Mouse (Mus musculus): ENCODE measurements around the gene Fbxo46.
A peak's percentile ranks its signal among the peaks of the same experiment; 100 is the strongest.
"Not testable (repeated sequence)": the region's sequence is repeated elsewhere in the genome, so short reads cannot be mapped to it uniquely, and the experiment has no call there.

The Fbxo46 gene

DNA sequence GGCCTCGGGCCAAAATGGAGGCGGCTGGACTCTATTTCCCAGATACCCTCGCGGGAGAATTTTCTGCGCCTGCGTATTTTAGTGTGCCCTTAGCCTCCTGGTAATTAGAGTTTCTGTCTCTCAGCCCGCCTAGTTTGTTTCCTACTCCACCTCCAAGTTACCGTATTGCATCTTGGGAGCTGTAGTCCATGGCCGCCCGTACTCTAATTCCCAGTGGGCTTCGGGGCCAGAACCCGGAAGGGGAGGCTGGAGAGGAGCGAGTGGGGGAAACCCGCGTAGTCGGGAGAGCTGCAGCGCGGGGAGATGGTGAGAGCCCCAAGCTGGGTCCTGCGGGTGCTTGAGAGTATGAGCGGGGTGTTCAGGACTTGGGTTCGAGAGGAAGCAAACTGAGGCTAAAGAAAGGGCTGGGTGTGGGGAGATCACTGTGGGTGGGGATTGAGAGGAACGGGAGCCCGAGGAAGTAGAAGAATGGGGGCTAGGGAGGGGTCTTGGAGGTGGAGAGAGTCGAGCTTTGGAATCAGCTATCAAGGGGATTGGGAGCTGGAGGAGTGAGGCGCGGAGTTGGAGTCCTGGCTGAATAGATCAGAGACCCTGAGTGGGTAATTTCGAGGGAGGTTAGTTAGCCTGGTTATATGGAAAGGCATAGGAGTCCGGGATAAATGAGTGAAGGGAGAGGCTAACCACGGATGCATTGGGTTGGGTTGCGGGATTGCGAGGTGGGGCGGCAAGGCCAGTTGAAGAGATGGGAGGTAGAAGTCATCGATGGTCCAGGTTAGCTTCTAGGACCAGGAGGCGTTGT, at the start of gene Fbxo46:
Fbxo46 (plus strand) TSS at position 229 of the 799 bp plus-strand sequence.
- peak; percentile 99 for DNase-seq (ENCODE audit: low spot score)

GRCm38 (mm10) chr7:19071024-19071423, 48.6 kb upstream of the Fbxo46 start:
- not testable (repeated sequence) for DNase-seq (ENCODE audit: low spot score)

DNA sequence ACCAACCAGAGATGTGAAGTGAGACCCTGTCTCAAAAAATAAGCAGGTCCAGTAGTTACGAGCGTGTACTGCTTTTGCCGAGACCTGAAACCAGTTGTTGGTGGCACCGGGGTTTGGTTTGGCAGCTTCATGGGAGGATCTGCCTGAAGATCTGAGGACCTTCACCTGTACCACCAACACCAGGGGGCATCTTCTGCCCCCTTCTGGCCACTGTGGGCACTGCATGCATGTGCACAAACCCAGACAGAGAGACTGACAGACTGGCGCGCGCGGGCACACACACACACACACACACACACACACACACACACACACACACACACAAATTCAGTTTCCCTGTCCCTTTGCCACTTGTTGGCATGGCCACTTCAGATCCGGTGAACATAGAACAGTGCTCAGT, 46.2 kb upstream of the Fbxo46 start:
- no peak for DNase-seq (ENCODE audit: low spot score)

DNA sequence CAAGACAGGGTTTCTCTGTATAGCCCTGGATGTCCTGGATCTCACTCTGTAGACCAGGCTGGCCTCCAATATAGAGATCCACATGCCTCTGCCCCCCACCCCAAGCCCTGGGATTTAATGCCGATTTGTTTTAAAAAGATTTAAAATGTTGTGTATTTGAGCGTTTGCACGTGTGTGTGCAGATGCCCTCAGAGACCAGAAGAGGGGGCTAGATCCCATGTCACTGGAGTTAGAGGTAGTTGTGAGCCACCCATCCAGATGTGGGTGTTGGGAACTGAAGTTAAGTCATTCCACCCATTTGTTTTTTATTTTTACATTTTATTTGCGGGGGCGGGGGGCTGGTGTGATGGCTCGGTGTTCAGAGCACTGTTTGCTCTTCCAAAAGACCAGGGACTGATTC, 45.2 kb upstream of the Fbxo46 start:
- DNase-seq (ENCODE audit: low spot score), result no peak

GRCm38 (mm10) chr7:19075231-19075630, 44.4 kb upstream of the Fbxo46 start:
- DNase-seq (ENCODE audit: low spot score), result no peak

DNA sequence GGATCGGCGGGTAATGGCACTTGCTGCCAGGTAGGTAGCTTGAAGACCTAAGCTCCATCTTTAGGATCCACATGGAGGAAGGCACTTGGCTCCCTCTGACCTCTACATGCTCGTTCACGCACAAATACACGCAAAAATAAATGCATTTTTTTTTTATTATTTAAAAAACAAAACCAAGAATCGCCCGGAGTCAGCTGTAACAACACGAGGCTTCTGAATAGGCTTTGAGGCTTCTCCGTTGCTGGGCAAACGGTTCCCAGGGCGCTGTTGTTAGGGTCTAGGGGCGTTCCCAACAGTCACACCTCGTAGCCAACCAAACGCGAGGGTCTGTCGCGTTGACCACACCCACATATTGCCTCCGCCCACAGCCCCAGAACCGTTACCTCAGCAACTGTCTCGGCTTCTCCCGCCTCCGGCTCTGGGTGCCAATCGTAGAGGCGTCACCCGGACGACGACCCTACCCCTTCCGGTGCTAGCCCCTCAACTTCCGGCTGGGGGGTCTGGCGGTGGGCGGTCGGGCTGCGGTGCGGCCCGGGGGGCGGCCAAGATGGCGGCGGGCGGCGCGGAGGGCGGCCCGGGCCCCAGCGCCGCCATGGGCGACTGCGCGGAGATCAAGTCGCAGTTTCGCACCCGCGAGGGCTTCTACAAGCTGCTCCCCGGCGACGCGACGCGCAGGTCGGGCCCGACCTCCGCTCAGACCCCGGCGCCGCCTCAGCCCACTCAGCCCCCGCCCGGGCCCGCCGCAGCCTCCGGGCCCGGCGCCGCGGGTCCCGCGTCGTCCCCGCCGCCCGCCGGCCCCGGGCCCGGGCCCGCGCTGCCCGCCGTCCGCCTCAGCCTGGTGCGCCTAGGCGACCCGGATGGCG, 43.7 kb upstream of the Fbxo46 start, which contains the start of gene Dmwd:
Dmwd (plus strand) TSS at position 505 of the 863 bp plus-strand sequence.
- DNase-seq (ENCODE audit: low spot score), result peak; percentile 99

GRCm38 (mm10) chr7:19076586-19076991, 43.1 kb upstream of the Fbxo46 start:
- DNase-seq (ENCODE audit: low spot score), result peak; percentile 34

- no peak for DNase-seq (ENCODE audit: low spot score)
These were observed 41.9 kb upstream of the Fbxo46 start for GRCm38 (mm10) chr7:19077761-19078160.

GRCm38 (mm10) chr7:19078732-19079131, 40.9 kb upstream of the Fbxo46 start:
- DNase-seq (ENCODE audit: low spot score), result no peak

GRCm38 (mm10) chr7:19080451-19080950, 39.2 kb upstream of the Fbxo46 start:
- DNase-seq (ENCODE audit: low spot score), result no peak

DNA sequence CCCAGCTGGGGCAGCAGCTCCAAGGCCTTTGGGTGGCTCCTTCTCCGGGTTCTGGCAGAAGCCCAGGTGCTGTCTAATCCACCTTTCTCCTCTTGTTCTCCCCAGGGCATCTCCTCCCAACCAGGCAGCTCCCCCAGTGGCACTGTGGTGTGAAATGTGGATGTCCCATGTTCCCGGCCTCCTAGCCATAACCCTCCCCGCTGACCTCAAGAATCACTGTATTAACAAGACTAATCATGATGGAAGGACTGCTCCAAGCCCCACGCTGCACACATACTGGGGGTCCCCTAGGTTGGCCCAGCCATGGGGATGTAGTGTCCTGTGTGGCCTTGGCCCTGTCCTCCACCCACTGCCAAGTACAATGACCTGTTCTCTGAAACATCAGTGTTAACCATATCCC, 37.5 kb upstream of the Fbxo46 start:
- DNase-seq (ENCODE audit: low spot score), result no peak

DNA sequence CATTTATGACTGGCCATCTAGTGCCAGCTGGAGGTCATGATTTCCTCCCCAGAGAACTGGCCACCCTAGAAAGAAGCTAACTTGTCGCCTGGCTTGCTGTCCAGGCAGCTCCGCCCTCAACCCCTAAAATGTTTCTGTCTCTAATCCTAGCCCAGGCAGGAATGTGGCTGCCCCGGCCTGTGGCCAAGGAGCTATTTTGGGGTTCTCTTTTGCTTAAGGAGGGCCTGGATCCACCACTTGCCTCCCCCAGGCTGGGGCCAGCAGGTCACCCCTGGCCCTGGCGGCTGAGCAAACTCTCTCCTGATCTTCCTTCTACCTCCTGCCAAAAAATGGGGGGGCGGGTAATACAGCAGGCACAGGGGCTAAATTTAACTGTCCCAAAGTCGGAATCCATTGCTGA, 36.6 kb upstream of the Fbxo46 start:
- no peak for DNase-seq (ENCODE audit: low spot score)

- DNase-seq (ENCODE audit: low spot score), result no peak
These were observed 36.0 kb upstream of the Fbxo46 start, which contains the start of gene Dmpk for GRCm38 (mm10) chr7:19083701-19084100. Gene Dmpk (plus strand): TSS chr7:19083849.

- no peak for DNase-seq (ENCODE audit: low spot score)
These were observed 35.3 kb upstream of the Fbxo46 start for GRCm38 (mm10) chr7:19084277-19084771.

GRCm38 (mm10) chr7:19084921-19085473, 34.7 kb upstream of the Fbxo46 start:
- DNase-seq (ENCODE audit: low spot score), result no peak

GRCm38 (mm10) chr7:19085495-19085894, 34.2 kb upstream of the Fbxo46 start:
- DNase-seq (ENCODE audit: low spot score), result no peak

DNA sequence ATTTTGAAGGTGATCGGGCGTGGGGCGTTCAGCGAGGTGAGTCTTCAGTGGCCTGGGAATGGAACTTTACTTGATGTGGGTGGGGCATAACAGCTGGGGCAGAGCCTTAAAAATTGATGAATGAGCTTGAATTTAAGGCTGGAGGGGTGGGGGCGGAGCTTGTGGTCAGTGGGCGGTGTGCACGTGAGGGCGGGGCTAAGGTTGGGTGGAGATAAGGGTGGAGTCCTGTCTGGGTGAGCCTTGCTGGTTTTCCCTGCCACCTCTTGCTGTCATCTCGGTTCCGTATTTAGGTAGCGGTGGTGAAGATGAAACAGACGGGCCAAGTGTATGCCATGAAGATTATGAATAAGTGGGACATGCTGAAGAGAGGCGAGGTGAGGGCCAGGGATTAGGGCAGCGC, 33.6 kb upstream of the Fbxo46 start:
- DNase-seq (ENCODE audit: low spot score), result peak; percentile 38

- no peak for DNase-seq (ENCODE audit: low spot score)
These were observed 32.9 kb upstream of the Fbxo46 start for GRCm38 (mm10) chr7:19086760-19087159.

- peak; percentile 83 for DNase-seq (ENCODE audit: low spot score)
These were observed 30.8 kb upstream of the Fbxo46 start for GRCm38 (mm10) chr7:19088813-19089212.

- DNase-seq (ENCODE audit: low spot score), result no peak
These were observed 27.7 kb upstream of the Fbxo46 start for GRCm38 (mm10) chr7:19091913-19092312.

DNA sequence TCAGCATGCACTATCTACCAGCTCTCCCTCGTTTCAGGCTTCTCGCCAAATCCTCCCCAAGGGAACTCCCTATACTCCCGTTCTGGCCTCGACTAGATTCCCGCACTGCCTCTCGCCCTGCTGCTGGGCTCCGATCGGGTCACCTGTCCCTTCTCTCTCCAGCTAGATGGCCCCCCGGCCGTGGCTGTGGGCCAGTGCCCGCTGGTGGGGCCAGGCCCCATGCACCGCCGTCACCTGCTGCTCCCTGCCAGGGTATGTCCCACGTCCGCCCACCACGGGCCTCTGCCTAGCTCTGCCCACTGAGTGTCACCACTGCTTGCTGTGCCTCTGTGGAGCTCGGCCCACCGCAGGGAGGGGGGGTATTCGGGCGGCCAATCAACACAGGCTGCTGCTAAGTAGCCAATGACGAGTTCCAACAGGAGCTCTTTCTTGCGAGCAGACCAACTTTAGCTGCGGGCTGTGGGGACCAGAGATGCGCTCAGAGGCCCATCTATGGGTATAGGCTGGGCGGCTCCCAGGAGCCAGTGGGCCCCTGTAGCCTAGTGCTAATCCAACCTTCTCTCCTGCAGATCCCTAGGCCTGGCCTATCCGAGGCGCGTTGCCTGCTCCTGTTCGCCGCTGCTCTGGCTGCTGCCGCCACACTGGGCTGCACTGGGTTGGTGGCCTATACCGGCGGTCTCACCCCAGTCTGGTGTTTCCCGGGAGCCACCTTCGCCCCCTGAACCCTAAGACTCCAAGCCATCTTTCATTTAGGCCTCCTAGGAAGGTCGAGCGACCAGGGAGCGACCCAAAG, 27.1 kb upstream of the Fbxo46 start:
- peak; percentile 69 for DNase-seq (ENCODE audit: low spot score)
